12 mouse cellular contexts compared by ENCODE assay signal in the genomic region with DNA sequence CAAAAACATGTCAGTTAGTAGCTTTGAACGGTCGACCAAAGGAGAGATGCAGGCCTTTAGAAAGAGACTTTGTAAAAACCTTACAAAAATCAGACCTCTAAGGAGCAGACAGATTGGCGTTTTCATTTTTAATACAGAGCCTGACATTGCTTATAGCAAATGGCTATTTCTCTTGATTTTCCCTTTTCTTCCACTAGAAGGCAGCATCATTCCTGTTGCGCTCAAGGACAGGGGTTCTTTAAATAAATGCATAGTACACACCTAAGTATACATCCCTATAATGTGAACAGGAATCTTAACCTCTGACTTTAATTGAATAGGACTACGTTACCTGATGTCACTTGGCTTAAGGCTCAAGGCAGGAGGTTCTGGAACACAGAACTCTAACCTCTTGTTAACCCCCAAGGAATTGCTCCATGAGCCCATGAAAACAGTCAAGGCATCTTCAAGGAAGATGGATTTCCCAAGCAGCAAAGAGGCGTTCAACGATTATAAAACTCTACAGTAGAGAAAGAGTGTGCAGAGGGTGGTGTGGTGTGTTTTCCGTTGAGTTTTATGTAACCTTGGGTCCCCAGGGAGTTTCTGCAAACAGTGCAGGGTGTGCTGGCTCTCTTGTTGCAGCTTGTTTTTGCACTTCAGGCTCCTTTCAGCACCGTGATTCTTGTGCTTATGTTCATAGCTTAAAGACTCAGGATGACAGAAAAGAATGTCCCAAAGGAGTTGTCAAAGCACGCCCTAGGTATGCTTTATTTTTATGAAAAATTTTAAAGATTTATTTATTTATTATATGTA.
DNase-seq lines count a peak whose midpoint lies in the region; ATAC-seq and TF ChIP-seq lines count a peak whose summit lies in the region.
"Had no signal": no experiment of that assay in that cellular context is flagged by ENCODE, and none has a peak within 500 bp of the region (broad histone marks: within the 10 kb centered on the region; RNA-seq: fewer than 3 reads in every experiment).

No protein-coding gene starts in this region.

- H3K9ac ChIP-seq in liver, postnatal 0 days (replicated peaks) = no peak overlapping the region
- H3K9ac ChIP-seq in liver, embryonic 11.5 days (ENCODE audit: low read depth, low read length) = no peak overlapping the region
- H3K9ac ChIP-seq: embryonic facial prominence, embryonic 12.5 days; heart, embryonic 15.5 days; neural tube, embryonic 15.5 days had no signal

- no peaks in the 10 kb centered on the region for H3K9me3 ChIP-seq in liver, postnatal 0 days (ENCODE audit: low read length)
- no peaks in the 10 kb centered on the region for H3K9me3 ChIP-seq in liver, embryonic 11.5 days (ENCODE audit: control insufficient read depth, low read length)
- no peaks in the 10 kb centered on the region for H3K9me3 ChIP-seq in midbrain, embryonic 10.5 days (replicated peaks)
- H3K9me3 ChIP-seq: embryonic facial prominence, embryonic 12.5 days; heart, embryonic 15.5 days; neural tube, embryonic 15.5 days had no signal

- peaks cover 3% of the 10 kb centered on the region for H3K4me1 ChIP-seq in liver, postnatal 0 days (ENCODE audit: insufficient read depth)
- no peaks in the 10 kb centered on the region for H3K4me1 ChIP-seq in liver, embryonic 11.5 days (replicated peaks; ENCODE audit: control insufficient read depth, insufficient read depth, low read length)
- 0 out of 2 replicates have a peak, but pooled peaks cover 6% of the 10 kb centered on the region for H3K4me1 ChIP-seq in midbrain, embryonic 10.5 days
- H3K4me1 ChIP-seq: embryonic facial prominence, embryonic 12.5 days; heart, embryonic 15.5 days; neural tube, embryonic 15.5 days had no signal

- POLR2A ChIA-PET in Patski (lab: Charles Lee) = no interaction called here

- peak; percentile 72 for TF ChIP-seq CTCF in liver, postnatal 0 days (IDR thresholded peaks at IDR 0.05; ENCODE audit: low read depth)
- TF ChIP-seq CTCF in Patski (IDR thresholded peaks at IDR 0.05) = peak; percentile 47

- no peaks in the 10 kb centered on the region for H3K36me3 ChIP-seq in liver, postnatal 0 days (replicated peaks; ENCODE audit: insufficient read depth, low read length)
- H3K36me3 ChIP-seq in liver, embryonic 11.5 days (ENCODE audit: control insufficient read depth, insufficient read depth, low read length) = no peaks in the 10 kb centered on the region
- no peaks in the 10 kb centered on the region for H3K36me3 ChIP-seq in midbrain, embryonic 10.5 days
- H3K36me3 ChIP-seq: embryonic facial prominence, embryonic 12.5 days; heart, embryonic 15.5 days; neural tube, embryonic 15.5 days had no signal

- peak; percentile 32 for DNase-seq in gastrocnemius, adult 18-20 months (ENCODE audit: low spot score)
- no peak for DNase-seq in gastrocnemius, adult 8-10 months (ENCODE audit: low spot score in 2 of 2)
- DNase-seq in liver, postnatal 0 days = no peak
- no peak for DNase-seq in liver, embryonic 11.5 days (ENCODE audit: low spot score)
- DNase-seq in Patski (ENCODE audit: low read depth, low spot score) = no peak
- DNase-seq in yolk sac, embryonic 10.5 days (ENCODE audit: low spot score) = no peak
- DNase-seq in midbrain, embryonic 10.5 days (ENCODE audit: low spot score) = no peak
- DNase-seq: kidney, postnatal 14 days had no signal

- in situ Hi-C loops in Patski (cut with MboI; ENCODE audit: low pct_unique_long_range_greater_than_20kb) = no loop called here

- H3K27ac ChIP-seq in liver, postnatal 0 days (ENCODE audit: low read depth) = no peak overlapping the region
- H3K27ac ChIP-seq in liver, embryonic 11.5 days (ENCODE audit: low read depth, low read length) = no peak overlapping the region
- no peak overlapping the region for H3K27ac ChIP-seq in midbrain, embryonic 10.5 days (replicated peaks)
- H3K27ac ChIP-seq: embryonic facial prominence, embryonic 12.5 days; heart, embryonic 15.5 days; neural tube, embryonic 15.5 days had no signal

- H3K4me2 ChIP-seq in liver, postnatal 0 days (ENCODE audit: low read depth, low read length) = no peak overlapping the region
- no peak overlapping the region for H3K4me2 ChIP-seq in liver, embryonic 11.5 days
- H3K4me2 ChIP-seq: embryonic facial prominence, embryonic 12.5 days; heart, embryonic 15.5 days; neural tube, embryonic 15.5 days had no signal

- no peak for TF ChIP-seq EP300 in liver, postnatal 0 days (IDR thresholded peaks at IDR 0.05; ENCODE audit: low read depth)

- WGBS in liver, postnatal 0 days (ENCODE audit: insufficient replicate concordance) = 51% methylated on average over 10 of the region's 10 CpGs
- 65% methylated on average over 10 of the region's 10 CpGs for WGBS in liver, embryonic 11.5 days
- 68% methylated on average over 10 of the region's 10 CpGs for WGBS in midbrain, embryonic 10.5 days

- no peak for ATAC-seq in liver, postnatal 0 days
- ATAC-seq in liver, embryonic 11.5 days (replicated peaks; ENCODE audit: low FRiP score) = no peak
- no peak for ATAC-seq in Patski
- ATAC-seq in neutrophil, adult 5-6 weeks (ENCODE audit: extremely low read depth, insufficient number of reproducible peaks, low FRiP score, poor library complexity, severe bottlenecking) = peak; percentile 73

- no peak overlapping the region for H3K4me3 ChIP-seq in liver, postnatal 0 days (ENCODE audit: low read depth, low read length)
- H3K4me3 ChIP-seq in liver, embryonic 11.5 days (ENCODE audit: low read depth, low read length) = no peak overlapping the region
- no peak overlapping the region for H3K4me3 ChIP-seq in midbrain, embryonic 10.5 days
- H3K4me3 ChIP-seq: embryonic facial prominence, embryonic 12.5 days; heart, embryonic 15.5 days; neural tube, embryonic 15.5 days had no signal

- H3K27me3 ChIP-seq in liver, postnatal 0 days (ENCODE audit: insufficient read depth, low read length) = no peaks in the 10 kb centered on the region
- no peaks in the 10 kb centered on the region for H3K27me3 ChIP-seq in liver, embryonic 11.5 days (replicated peaks; ENCODE audit: control insufficient read depth, insufficient read depth, low read length)
- peaks cover 12% of the 10 kb centered on the region for H3K27me3 ChIP-seq in Patski
- no peaks in the 10 kb centered on the region for H3K27me3 ChIP-seq in midbrain, embryonic 10.5 days (ENCODE audit: low read depth, poor library complexity, severe bottlenecking)
- H3K27me3 ChIP-seq: embryonic facial prominence, embryonic 12.5 days; heart, embryonic 15.5 days; neural tube, embryonic 15.5 days had no signal

- CTCF ChIA-PET in Patski (lab: Charles Lee) = interaction anchor here (0.7 to 2.0 kb wide), 8 partner anchors 8 to 109 kb away, joined by 3 to 9 read pairs (median 3); no protein-coding TSS in a partner anchor
